In genomic region chr6:91379266-91379665, GRCm38 (mm10) we compare ENCODE assay signal across 26 mouse cellular contexts. TPM values are rescaled to one million over a fixed set of nuclear protein-coding genes. Genes with fewer than 3 reads are reported as not detected.
DNase-seq lines count a peak whose midpoint lies in the region; ATAC-seq and TF ChIP-seq lines count a peak whose summit lies in the region.
"Had no signal": no experiment of that assay in that cellular context is flagged by ENCODE, and none has a peak within 500 bp of the region (broad histone marks: within the 10 kb centered on the region; RNA-seq: fewer than 3 reads in every experiment).

No protein-coding gene starts in this region.

- no peak for TF ChIP-seq CTCF in kidney, adult 2 months (conservative IDR thresholded peaks at IDR 0.05; ENCODE audit: insufficient read depth, insufficient read length, low read depth, low read length)

- peak; percentile 1 for DNase-seq in kidney, adult 2 months
- no peak for DNase-seq in kidney, adult 8-10 months
- DNase-seq in midbrain, embryonic 14.5 days = peak; percentile 39
- peak; percentile 80 for DNase-seq in forebrain, embryonic 14.5 days (ENCODE audit: low spot score)
- no peak for DNase-seq in limb, embryonic 10.5 days (ENCODE audit: low spot score)
- no peak for DNase-seq in gastrocnemius, postnatal 4 days (ENCODE audit: low spot score in 2 of 2)
- DNase-seq: adrenal gland, adult 2 months; cerebellum, adult 9-11 months; gastrocnemius, postnatal 14 days; heart, adult 2 months; heart, postnatal 4 days; layer of hippocampus, postnatal 36 days; liver; lung, postnatal 10 days; right cerebral cortex, postnatal 25 days; thymus, adult 2 months had no signal

- H3K4me1 ChIP-seq in kidney, adult 2 months (ENCODE audit: control insufficient read depth, insufficient read depth, low read length) = no peaks in the 10 kb centered on the region
- H3K4me1 ChIP-seq in midbrain, embryonic 14.5 days (ENCODE audit: control insufficient read depth, insufficient read depth, low read length) = no peaks in the 10 kb centered on the region
- 0 out of 2 replicates have a peak, but pooled peaks cover 4% of the 10 kb centered on the region for H3K4me1 ChIP-seq in midbrain, embryonic 13.5 days (replicated peaks)
- peaks cover 9% of the 10 kb centered on the region for H3K4me1 ChIP-seq in forebrain, embryonic 14.5 days (ENCODE audit: control insufficient read depth, insufficient read depth, low read length)
- H3K4me1 ChIP-seq in hindbrain, embryonic 16.5 days (ENCODE audit: control insufficient read depth, insufficient read depth, low read depth, low read length) = no peaks in the 10 kb centered on the region
- no peaks in the 10 kb centered on the region for H3K4me1 ChIP-seq in limb, embryonic 10.5 days
- H3K4me1 ChIP-seq: stomach, embryonic 15.5 days had no signal

- H3K27me3 ChIP-seq in kidney, adult 2 months (replicated peaks; ENCODE audit: control insufficient read depth, insufficient read depth, low read length) = no peaks in the 10 kb centered on the region
- no peaks in the 10 kb centered on the region for H3K27me3 ChIP-seq in midbrain, embryonic 14.5 days (ENCODE audit: control insufficient read depth, insufficient read depth, low read length)
- no peaks in the 10 kb centered on the region for H3K27me3 ChIP-seq in midbrain, embryonic 13.5 days
- H3K27me3 ChIP-seq in forebrain, embryonic 14.5 days (replicated peaks; ENCODE audit: control insufficient read depth, insufficient read depth, low read length) = no peaks in the 10 kb centered on the region
- H3K27me3 ChIP-seq in hindbrain, embryonic 16.5 days (replicated peaks; ENCODE audit: control insufficient read depth, insufficient read depth, low read length) = no peaks in the 10 kb centered on the region
- H3K27me3 ChIP-seq in limb, embryonic 10.5 days (ENCODE audit: low read depth, poor library complexity, severe bottlenecking) = no peaks in the 10 kb centered on the region
- H3K27me3 ChIP-seq: neural tube, embryonic 12.5 days; stomach, embryonic 15.5 days had no signal

- H3K9me3 ChIP-seq in midbrain, embryonic 14.5 days (ENCODE audit: control insufficient read depth, low read length) = no peaks in the 10 kb centered on the region
- no peaks in the 10 kb centered on the region for H3K9me3 ChIP-seq in midbrain, embryonic 13.5 days
- H3K9me3 ChIP-seq in forebrain, embryonic 14.5 days (replicated peaks; ENCODE audit: control insufficient read depth, low read length) = no peaks in the 10 kb centered on the region
- H3K9me3 ChIP-seq in hindbrain, embryonic 16.5 days (ENCODE audit: control insufficient read depth, low read length) = no peaks in the 10 kb centered on the region
- H3K9me3 ChIP-seq in limb, embryonic 10.5 days (replicated peaks) = no peaks in the 10 kb centered on the region
- H3K9me3 ChIP-seq: neural tube, embryonic 12.5 days; stomach, embryonic 15.5 days had no signal

- 16% methylated on average over 3 of the region's 3 CpGs for WGBS in kidney, adult 2 months
- WGBS in midbrain, embryonic 14.5 days = 59% methylated on average over 3 of the region's 3 CpGs
- 70% methylated on average over 3 of the region's 3 CpGs for WGBS in midbrain, embryonic 13.5 days
- WGBS in forebrain, embryonic 14.5 days = 21% methylated on average over 3 of the region's 3 CpGs
- WGBS in hindbrain, embryonic 16.5 days = 43% methylated on average over 3 of the region's 3 CpGs
- WGBS in limb, embryonic 10.5 days = 71% methylated on average over 3 of the region's 3 CpGs

- H3K36me3 ChIP-seq in kidney, adult 2 months (ENCODE audit: control insufficient read depth, insufficient read depth, low read length) = no peaks in the 10 kb centered on the region
- 0 out of 2 replicates have a peak, but pooled peaks cover 3% of the 10 kb centered on the region for H3K36me3 ChIP-seq in midbrain, embryonic 14.5 days (ENCODE audit: control insufficient read depth, insufficient read depth, low read length)
- no peaks in the 10 kb centered on the region for H3K36me3 ChIP-seq in midbrain, embryonic 13.5 days
- H3K36me3 ChIP-seq in forebrain, embryonic 14.5 days (ENCODE audit: control insufficient read depth, insufficient read depth, low read length) = peaks cover 27% of the 10 kb centered on the region
- no peaks in the 10 kb centered on the region for H3K36me3 ChIP-seq in hindbrain, embryonic 16.5 days (ENCODE audit: control insufficient read depth, insufficient read depth, low read length)
- H3K36me3 ChIP-seq in limb, embryonic 10.5 days = no peaks in the 10 kb centered on the region
- H3K36me3 ChIP-seq: neural tube, embryonic 12.5 days; stomach, embryonic 15.5 days had no signal

- TF ChIP-seq POLR2A in kidney, adult 2 months (IDR thresholded peaks at IDR 0.05; ENCODE audit: low read depth, low read length) = no peak

- no peak overlapping the region for H3K27ac ChIP-seq in kidney, adult 2 months (ENCODE audit: insufficient read depth, low read depth, low read length)
- no peak overlapping the region for H3K27ac ChIP-seq in midbrain, embryonic 14.5 days (replicated peaks; ENCODE audit: low read depth, low read length)
- no peak overlapping the region for H3K27ac ChIP-seq in midbrain, embryonic 13.5 days
- H3K27ac ChIP-seq in forebrain, embryonic 14.5 days (ENCODE audit: low read depth, low read length) = peak overlapping the region; percentile 65
- no peak overlapping the region; the same call in 1 of the 2 replicates for H3K27ac ChIP-seq in hindbrain, embryonic 16.5 days (ENCODE audit: low read depth, low read length)
- no peak overlapping the region for H3K27ac ChIP-seq in limb, embryonic 10.5 days
- H3K27ac ChIP-seq: heart, adult 2 months; neural tube, embryonic 12.5 days; stomach, embryonic 15.5 days had no signal

- no peak for ATAC-seq in midbrain, embryonic 14.5 days (ENCODE audit: low FRiP score, low TSS enrichment)
- ATAC-seq in midbrain, embryonic 13.5 days = no peak
- peak; percentile 78 for ATAC-seq in forebrain, embryonic 14.5 days
- peak; percentile 56; the same call in 1 of the 2 replicates for ATAC-seq in hindbrain, embryonic 16.5 days
- ATAC-seq: intestine, embryonic 16.5 days had no signal

- no peak overlapping the region for H3K9ac ChIP-seq in midbrain, embryonic 14.5 days (replicated peaks; ENCODE audit: low read length)
- H3K9ac ChIP-seq in midbrain, embryonic 13.5 days (replicated peaks) = no peak overlapping the region
- no peak overlapping the region for H3K9ac ChIP-seq in forebrain, embryonic 14.5 days (ENCODE audit: low read length)
- H3K9ac ChIP-seq in hindbrain, embryonic 16.5 days (ENCODE audit: low read depth, low read length) = no peak overlapping the region
- H3K9ac ChIP-seq: neural tube, embryonic 12.5 days; stomach, embryonic 15.5 days had no signal

- no peak overlapping the region for H3K4me3 ChIP-seq in kidney, adult 2 months (ENCODE audit: insufficient read depth, low read depth, low read length)
- H3K4me3 ChIP-seq in midbrain, embryonic 14.5 days (replicated peaks; ENCODE audit: low read depth, low read length) = no peak overlapping the region
- H3K4me3 ChIP-seq in midbrain, embryonic 13.5 days (replicated peaks) = no peak overlapping the region
- no peak overlapping the region for H3K4me3 ChIP-seq in forebrain, embryonic 14.5 days (ENCODE audit: low read depth, low read length)
- H3K4me3 ChIP-seq in hindbrain, embryonic 16.5 days (ENCODE audit: low read length) = no peak overlapping the region
- H3K4me3 ChIP-seq in limb, embryonic 10.5 days = no peak overlapping the region
- H3K4me3 ChIP-seq: heart, adult 2 months; neural tube, embryonic 12.5 days; stomach, embryonic 15.5 days had no signal

- no peak overlapping the region for H3K4me2 ChIP-seq in midbrain, embryonic 14.5 days (ENCODE audit: low read length)
- no peak overlapping the region for H3K4me2 ChIP-seq in midbrain, embryonic 13.5 days (replicated peaks)
- no peak overlapping the region for H3K4me2 ChIP-seq in forebrain, embryonic 14.5 days (ENCODE audit: low read length)
- H3K4me2 ChIP-seq in hindbrain, embryonic 16.5 days (ENCODE audit: low read length) = no peak overlapping the region
- H3K4me2 ChIP-seq: neural tube, embryonic 12.5 days; stomach, embryonic 15.5 days had no signal

RNA-seq across cellular contexts. Expression of gene Wnt7a, which starts 31.9 kb away (rescaled TPM):
- polyA plus RNA-seq in kidney, adult 2 months (2012; rRNA removed) = 0.03 and 0.05 TPM in 2 replicates
- polyA plus RNA-seq in midbrain, embryonic 14.5 days (2014; fragmentation: Nextera tagmentation; extraction: Ambion mirVana) = 9.5 and 11.3 TPM in 2 replicates
- 9.4 and 9.9 TPM in 2 replicates for polyA plus RNA-seq in midbrain, embryonic 13.5 days (2015; fragmentation: Nextera tagmentation; extraction: Ambion mirVana)
- 19.7 and 19.9 TPM in 2 replicates for polyA plus RNA-seq in forebrain, embryonic 14.5 days (2014; fragmentation: Nextera tagmentation; extraction: Ambion mirVana)
- polyA plus RNA-seq in hindbrain, embryonic 16.5 days (2015; fragmentation: Nextera tagmentation; extraction: Ambion mirVana) = 7.9 and 11.2 TPM in 2 replicates
- 5.0 and 8.4 TPM in 2 replicates for polyA plus RNA-seq in limb, embryonic 10.5 days (2016; fragmentation: Nextera tagmentation; extraction: Ambion mirVana)
- total RNA-seq in gastrocnemius, postnatal 4 days (2021) = not detected
- total RNA-seq: adrenal gland, adult 2 months; gastrocnemius, postnatal 14 days; heart, adult 2 months; megakaryocyte progenitor cell, adult 5-6 weeks; monocyte, adult 5-6 weeks had no signal
- polyA plus RNA-seq: adrenal gland, adult 2 months; C2C12; heart, adult 2 months; heart, embryonic 14.5 days; intestine, embryonic 16.5 days; liver, embryonic 16.5 days had no signal

Comparison
In these comparisons a context has a peak if more than half of its experiments do, and no peak if none do; other contexts are left out.
1. DNase-seq: peak in kidney, adult 2 months (single experiment), midbrain, embryonic 14.5 days (single experiment) and forebrain, embryonic 14.5 days (single experiment); none in kidney, adult 8-10 months (0 of 2), limb, embryonic 10.5 days (single experiment) and gastrocnemius, postnatal 4 days (0 of 2).
2. ATAC-seq: peak in forebrain, embryonic 14.5 days (single experiment) and hindbrain, embryonic 16.5 days (single experiment); none in midbrain, embryonic 14.5 days (single experiment) and midbrain, embryonic 13.5 days (single experiment).